ENCODE assay signal across 9 mouse cellular contexts in genomic region chr1:26686842-26687760, GRCm38 (mm10). TPM values are rescaled to one million over a fixed set of nuclear protein-coding genes. Genes with fewer than 3 reads are reported as not detected.
DNase-seq lines count a peak whose midpoint lies in the region; ATAC-seq lines count a peak whose summit lies in the region.
"Had no signal": no experiment of that assay in that cellular context is flagged by ENCODE, and none has a peak within 500 bp of the region (broad histone marks: within the 10 kb centered on the region; RNA-seq: fewer than 3 reads in every experiment).

Gene 4931408C20Rik (minus strand): TSS chr1:26687460.

- no peak within 1 kb of the TSS for H3K9ac ChIP-seq in intestine, embryonic 14.5 days (ENCODE audit: low read length)
- no peak within 1 kb of the TSS for H3K9ac ChIP-seq in limb, embryonic 11.5 days (ENCODE audit: low read length)
- no peak within 1 kb of the TSS for H3K9ac ChIP-seq in midbrain, embryonic 11.5 days (ENCODE audit: low read length)
- no peak within 1 kb of the TSS for H3K9ac ChIP-seq in stomach, embryonic 16.5 days (ENCODE audit: low read length)

- H3K4me2 ChIP-seq in intestine, embryonic 14.5 days (ENCODE audit: low read length) = no peak within 1 kb of the TSS
- H3K4me2 ChIP-seq in limb, embryonic 11.5 days (ENCODE audit: low read depth, severe bottlenecking) = no peak within 1 kb of the TSS
- no peak within 1 kb of the TSS for H3K4me2 ChIP-seq in midbrain, embryonic 11.5 days
- H3K4me2 ChIP-seq in stomach, embryonic 16.5 days (ENCODE audit: low read depth, low read length) = no peak within 1 kb of the TSS

- no peaks in the 10 kb centered on the region for H3K4me1 ChIP-seq in intestine, embryonic 14.5 days (replicated peaks; ENCODE audit: control insufficient read depth, insufficient read depth, low read length)
- H3K4me1 ChIP-seq in limb, embryonic 11.5 days (ENCODE audit: control insufficient read depth, insufficient read depth, low read length) = no peaks in the 10 kb centered on the region
- no peaks in the 10 kb centered on the region for H3K4me1 ChIP-seq in midbrain, embryonic 11.5 days (ENCODE audit: control insufficient read depth, insufficient read depth, low read length)
- H3K4me1 ChIP-seq in stomach, embryonic 16.5 days (ENCODE audit: control insufficient read depth, insufficient read depth, low read length) = no peaks in the 10 kb centered on the region

- whole genome bisulfite sequencing in intestine, embryonic 14.5 days = 37% methylated on average over 1 of the region's 1 CpGs
- 37% methylated on average over 1 of the region's 1 CpGs for WGBS in limb, embryonic 11.5 days
- 41% methylated on average over 1 of the region's 1 CpGs for WGBS in midbrain, embryonic 11.5 days
- WGBS in stomach, embryonic 16.5 days = 44% methylated on average over 1 of the region's 1 CpGs

- no peak within 1 kb of the TSS for H3K27ac ChIP-seq in intestine, embryonic 14.5 days (ENCODE audit: low read depth)
- H3K27ac ChIP-seq in limb, embryonic 11.5 days (replicated peaks; ENCODE audit: low read depth, low read length) = no peak within 1 kb of the TSS
- no peak within 1 kb of the TSS for H3K27ac ChIP-seq in midbrain, embryonic 11.5 days (ENCODE audit: low read depth, low read length)
- H3K27ac ChIP-seq in stomach, embryonic 16.5 days (ENCODE audit: low read length) = no peak within 1 kb of the TSS

- DNase-seq in right cerebral cortex, adult 18-20 months = peak; percentile 3
- DNase-seq in right cerebral cortex, postnatal 4 days = no peak
- DNase-seq in embryo, embryonic 11 days = peak; percentile 27
- DNase-seq in intestine, embryonic 14.5 days (ENCODE audit: low spot score) = peak; percentile 63
- DNase-seq in limb, embryonic 11.5 days (ENCODE audit: low spot score) = peak; percentile 32
- DNase-seq in midbrain, embryonic 11.5 days (ENCODE audit: low spot score, missing footprints) = peak; percentile 86

- no peaks in the 10 kb centered on the region for H3K36me3 ChIP-seq in intestine, embryonic 14.5 days (ENCODE audit: control insufficient read depth, insufficient read depth, low read length)
- H3K36me3 ChIP-seq in limb, embryonic 11.5 days (ENCODE audit: control insufficient read depth, insufficient read depth, low read length) = no peaks in the 10 kb centered on the region
- H3K36me3 ChIP-seq in midbrain, embryonic 11.5 days (ENCODE audit: control insufficient read depth, insufficient read depth, low read length) = no peaks in the 10 kb centered on the region
- H3K36me3 ChIP-seq in stomach, embryonic 16.5 days (ENCODE audit: control insufficient read depth, insufficient read depth, low read length) = no peaks in the 10 kb centered on the region

- H3K4me3 ChIP-seq in intestine, embryonic 14.5 days (ENCODE audit: low read depth, low read length) = no peak within 1 kb of the TSS
- no peak within 1 kb of the TSS for H3K4me3 ChIP-seq in limb, embryonic 11.5 days (ENCODE audit: low read depth, low read length)
- no peak within 1 kb of the TSS for H3K4me3 ChIP-seq in midbrain, embryonic 11.5 days (ENCODE audit: low read depth, low read length)
- H3K4me3 ChIP-seq in stomach, embryonic 16.5 days (replicated peaks; ENCODE audit: low read length) = no peak within 1 kb of the TSS

- no peaks in the 10 kb centered on the region for H3K27me3 ChIP-seq in intestine, embryonic 14.5 days (replicated peaks; ENCODE audit: control insufficient read depth, insufficient read depth, low read length)
- H3K27me3 ChIP-seq in limb, embryonic 11.5 days (ENCODE audit: control insufficient read depth, insufficient read depth, low read length) = no peaks in the 10 kb centered on the region
- H3K27me3 ChIP-seq in midbrain, embryonic 11.5 days (ENCODE audit: control insufficient read depth, insufficient read depth, low read length) = no peaks in the 10 kb centered on the region
- H3K27me3 ChIP-seq in stomach, embryonic 16.5 days (ENCODE audit: control insufficient read depth, insufficient read depth, low read length) = no peaks in the 10 kb centered on the region

- no peaks in the 10 kb centered on the region for H3K9me3 ChIP-seq in intestine, embryonic 14.5 days (ENCODE audit: control insufficient read depth, low read length)
- H3K9me3 ChIP-seq in limb, embryonic 11.5 days (ENCODE audit: control insufficient read depth, low read length) = no peaks in the 10 kb centered on the region
- H3K9me3 ChIP-seq in midbrain, embryonic 11.5 days (ENCODE audit: control insufficient read depth, low read length) = no peaks in the 10 kb centered on the region
- H3K9me3 ChIP-seq in stomach, embryonic 16.5 days (replicated peaks; ENCODE audit: control insufficient read depth, low read length) = no peaks in the 10 kb centered on the region

- ATAC-seq in granulocyte monocyte progenitor cell, adult 5-6 weeks (replicated peaks; ENCODE audit: poor library complexity, severe bottlenecking) = peak; percentile 76
- ATAC-seq in intestine, embryonic 14.5 days (replicated peaks; ENCODE audit: low FRiP score, low TSS enrichment, low read depth) = peak; percentile 83
- peak; percentile 89 for ATAC-seq in limb, embryonic 11.5 days (ENCODE audit: insufficient number of reproducible peaks, low FRiP score, low TSS enrichment, low read depth)
- ATAC-seq in midbrain, embryonic 11.5 days (ENCODE audit: low FRiP score) = peak; percentile 89
- ATAC-seq in stomach, embryonic 16.5 days (ENCODE audit: insufficient read depth, low FRiP score) = peak; percentile 86

RNA-seq across cellular contexts. Expression of gene 4931408C20Rik, which starts in this region (rescaled TPM):
- not detected in 2 replicates for total RNA-seq in granulocyte monocyte progenitor cell, adult 5-6 weeks (2014; fragmentation: Nextera tagmentation)
- total RNA-seq in granulocyte monocyte progenitor cell, adult 5-6 weeks (2017) = not detected in 2 replicates
- not detected in 2 replicates for polyA plus RNA-seq in intestine, embryonic 14.5 days (2014; fragmentation: Nextera tagmentation; extraction: Ambion mirVana)
- not detected in 2 replicates for polyA plus RNA-seq in limb, embryonic 11.5 days (2014; fragmentation: Nextera tagmentation; extraction: Ambion mirVana)
- polyA plus RNA-seq in midbrain, embryonic 11.5 days (2014; fragmentation: Nextera tagmentation; extraction: Ambion mirVana) = not detected in 2 replicates
- polyA plus RNA-seq in stomach, embryonic 16.5 days (2015; fragmentation: Nextera tagmentation; extraction: Ambion mirVana) = not detected in 2 replicates
- total RNA-seq: layer of hippocampus, adult 8-10 months had no signal

Comparison
In these comparisons a context has a peak if more than half of its experiments do, and no peak if none do; other contexts are left out.
1. Peak in ATAC-seq in granulocyte monocyte progenitor cell, adult 5-6 weeks; RNA of the gene not detected or under 1 TPM.
2. Peak in DNase-seq and ATAC-seq in intestine, embryonic 14.5 days; RNA of the gene not detected or under 1 TPM.
3. Peak in DNase-seq and ATAC-seq in limb, embryonic 11.5 days; RNA of the gene not detected or under 1 TPM.
4. Peak in DNase-seq and ATAC-seq in midbrain, embryonic 11.5 days; RNA of the gene not detected or under 1 TPM.
5. Peak in ATAC-seq in stomach, embryonic 16.5 days; RNA of the gene not detected or under 1 TPM.